Mouse (Mus musculus) kidney, embryonic 16.5 days (tissue): ENCODE results near the gene Prex1. TPM values are rescaled to one million over a fixed set of nuclear protein-coding genes. Genes with fewer than 3 reads are reported as not detected.

Experiments
- ATAC-seq: fragments of 200-750 bp; cut with Nextera tagmentation; 2 replicates; pipeline ENCODE4 v1.8.0; 2017; ENCODE audit warnings: moderate TSS enrichment; ENCODE audit not compliant: low FRiP score, low TSS enrichment
- H3K27ac ChIP-seq: fragments of 300-500 bp; sonication (generic); 2 replicates; pipeline ENCODE4 v1.5.1; 2014; ENCODE audit warnings: low read length
- H3K27me3 ChIP-seq: fragments of 300-500 bp; sonication (generic); 2 replicates; pipeline ENCODE4 v1.6.1; 2014; ENCODE audit warnings: low read length, control low read depth, mixed read lengths; ENCODE audit not compliant: insufficient read depth
- H3K36me3 ChIP-seq: fragments of 300-500 bp; sonication (generic); 2 replicates; pipeline ENCODE4 v1.6.1; 2014; ENCODE audit warnings: low read length, control low read depth, mixed read lengths; ENCODE audit not compliant: insufficient read depth
- H3K4me1 ChIP-seq: fragments of 300-500 bp; sonication (generic); 2 replicates; pipeline ENCODE4 v1.6.1; 2014; ENCODE audit warnings: low read length, control low read depth, mixed read lengths; ENCODE audit not compliant: insufficient read depth
- H3K4me2 ChIP-seq: fragments of 300-500 bp; sonication (generic); replicated peaks from 2 replicates; pipeline ENCODE4 v1.6.1; 2014; ENCODE audit warnings: low read depth, low read length
- H3K4me3 ChIP-seq: fragments of 300-500 bp; sonication (generic); 2 replicates; pipeline ENCODE4 v1.5.1; 2014; ENCODE audit warnings: mild to moderate bottlenecking, low read length
- H3K9ac ChIP-seq: fragments of 300-500 bp; sonication (generic); replicated peaks from 2 replicates; pipeline ENCODE4 v1.6.1; 2014; ENCODE audit warnings: low read length
- H3K9me3 ChIP-seq: fragments of 300-500 bp; sonication (generic); 2 replicates; pipeline ENCODE4 v1.6.1; 2016; ENCODE audit warnings: low read length, control low read depth
- WGBS: fragments of 180-500 bp; shearing (Covaris S2); extraction: QIAGEN DNeasy Blood & Tissue Kit; methylation state at CpG from one replicate; pipeline ENCODE4 v1.1.7; 2014; 5-methylcytosine and 5-hydroxymethylcytosine counted together
- polyA plus RNA-seq: library from polyadenylated mRNA; unstranded; fragments of >200 nt; fragmentation: Nextera tagmentation; extraction: Ambion mirVana; gene quantifications from 2 replicates; pipeline ENCODE4 v1.2.1, GENCODE M21; 2015

The Prex1 gene
- polyA plus RNA-seq, 1 experiment from 2014 or later: 15.7 TPM

DNA sequence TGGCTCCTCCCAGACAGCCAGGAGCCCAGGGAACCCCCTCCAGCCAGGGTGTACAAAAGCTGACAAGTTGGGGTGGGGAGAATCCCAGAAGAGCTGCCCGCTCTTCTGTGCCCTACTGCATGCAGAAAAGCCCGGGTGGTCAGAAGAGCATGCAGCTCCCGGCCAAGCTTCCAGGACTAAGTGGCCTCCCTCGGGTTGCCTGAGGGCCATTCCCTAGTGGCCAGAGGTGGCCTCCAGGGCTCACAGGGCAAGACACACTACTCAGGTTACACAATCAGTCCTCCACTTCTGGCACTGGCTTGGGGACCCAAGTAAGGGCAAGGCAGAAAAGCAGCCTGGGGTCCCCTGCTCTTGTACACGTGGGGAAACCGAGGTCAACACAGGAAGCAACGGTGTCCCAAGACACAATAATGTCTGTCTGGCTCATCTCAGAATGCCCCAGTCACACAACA lies 1.9 kb downstream of the Prex1 start:
- 14% methylated on average over 7 of the region's 7 CpGs for WGBS

DNA sequence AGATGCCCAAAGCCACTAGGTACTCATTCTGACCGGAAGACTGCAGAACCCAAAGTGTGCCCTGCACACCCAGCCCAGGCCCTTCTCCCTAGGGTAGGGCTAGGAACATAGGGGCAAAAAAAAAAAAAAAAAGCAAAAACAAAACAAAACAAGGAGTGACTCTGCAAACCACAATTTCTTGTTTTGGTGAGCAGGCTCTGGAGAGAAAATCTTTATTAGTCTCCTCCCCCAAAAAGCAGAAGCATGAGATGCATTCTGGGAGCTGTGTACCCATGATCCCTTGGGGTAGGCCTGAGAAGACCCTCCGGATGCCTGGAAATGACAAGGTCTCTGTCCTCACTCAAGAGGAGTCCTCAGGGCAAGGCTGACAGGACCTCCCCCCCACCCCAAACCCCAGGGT lies 3.7 kb downstream of the Prex1 start:
- Histone ChIP-seq H3K4me3 (no peak overlapping the region), H3K9me3 (no peaks in the 10 kb centered on the region), H3K36me3 (peaks cover 2% of the 10 kb centered on the region; the same call in 1 of the 2 replicates), H3K9ac (no peak overlapping the region), H3K4me1 (peaks cover 28% of the 10 kb centered on the region), H3K27me3 (no peaks in the 10 kb centered on the region), H3K27ac (no peak overlapping the region), H3K4me2 (no peak overlapping the region)
- WGBS: 93% methylated on average over 2 of the region's 2 CpGs
- no peak for ATAC-seq

More for the DNA sequence above, 1.9 kb downstream of the Prex1 start:
- Histone ChIP-seq H3K9ac (peak overlapping the region; percentile 47), H3K4me1 (peaks cover 28% of the 10 kb centered on the region), H3K9me3 (no peaks in the 10 kb centered on the region), H3K36me3 (no peaks in the 10 kb centered on the region), H3K4me2 (peak overlapping the region; percentile 96), H3K27ac (no peak overlapping the region), H3K27me3 (no peaks in the 10 kb centered on the region), H3K4me3 (peak overlapping the region; percentile 75)
- ATAC-seq: no peak

DNA sequence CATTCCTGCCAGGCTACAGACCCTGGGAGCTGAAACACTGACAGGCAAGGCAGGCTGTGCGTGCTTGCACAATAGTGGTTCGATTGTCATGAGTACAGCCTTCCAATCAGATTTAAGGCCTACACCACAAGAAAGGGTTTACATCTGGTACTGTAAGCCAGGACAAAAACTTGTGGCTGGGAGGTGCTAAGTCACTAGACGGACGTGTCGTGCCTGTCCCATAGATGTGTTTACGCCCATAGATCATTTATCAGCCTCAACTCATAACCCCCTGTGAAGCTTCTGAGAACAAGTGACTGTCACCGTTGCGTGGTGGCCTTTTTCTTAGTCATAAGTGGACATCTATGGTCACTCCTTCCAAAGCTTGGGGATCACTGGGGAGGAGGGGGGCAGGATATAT lies 5.3 kb downstream of the Prex1 start:
- H3K9ac ChIP-seq: no peak overlapping the region
- 83% methylated on average over 8 of the region's 8 CpGs for WGBS
- H3K9me3 ChIP-seq: no peaks in the 10 kb centered on the region
- no peak overlapping the region for H3K4me3 ChIP-seq
- peaks cover 29% of the 10 kb centered on the region for H3K4me1 ChIP-seq
- peaks cover 4% of the 10 kb centered on the region; the same call in 1 of the 2 replicates for H3K36me3 ChIP-seq
- no peak overlapping the region for H3K4me2 ChIP-seq
- H3K27me3 ChIP-seq: no peaks in the 10 kb centered on the region
- ATAC-seq: no peak
- H3K27ac ChIP-seq: no peak overlapping the region

DNA sequence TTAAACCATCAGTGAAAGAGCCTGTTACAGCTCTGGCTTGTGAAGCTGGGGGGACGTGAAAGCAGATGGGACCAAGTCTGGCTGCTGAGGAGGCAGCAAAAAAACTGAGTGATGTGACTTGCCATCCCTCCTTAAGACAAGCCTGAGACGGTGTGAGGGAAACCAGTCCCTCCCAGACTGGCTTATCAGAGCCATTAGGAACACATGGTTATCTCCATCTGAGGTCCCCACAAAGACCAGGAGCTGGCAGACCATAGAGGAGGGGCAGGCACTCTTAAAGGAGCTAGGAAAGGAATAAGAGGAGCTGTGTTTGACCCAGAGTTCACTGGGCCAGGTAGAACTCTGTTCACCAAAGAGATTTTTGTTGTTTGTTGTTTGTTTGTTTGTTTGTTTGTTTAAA lies 7.1 kb downstream of the Prex1 start:
- Histone ChIP-seq H3K9ac (no peak overlapping the region), H3K4me3 (no peak overlapping the region), H3K9me3 (no peaks in the 10 kb centered on the region), H3K27me3 (no peaks in the 10 kb centered on the region), H3K4me2 (no peak overlapping the region), H3K36me3 (peaks cover 4% of the 10 kb centered on the region; the same call in 1 of the 2 replicates), H3K4me1 (peaks cover 12% of the 10 kb centered on the region), H3K27ac (no peak overlapping the region)
- ATAC-seq: no peak
- 58% methylated on average over 2 of the region's 2 CpGs for WGBS

- no peaks in the 10 kb centered on the region for H3K27me3 ChIP-seq
- H3K4me1 ChIP-seq: peaks cover 14% of the 10 kb centered on the region
- no peak overlapping the region for H3K9ac ChIP-seq
- H3K36me3 ChIP-seq: peaks cover 4% of the 10 kb centered on the region; the same call in 1 of the 2 replicates
- H3K4me3 ChIP-seq: no peak overlapping the region
- H3K4me2 ChIP-seq: no peak overlapping the region
- no peaks in the 10 kb centered on the region for H3K9me3 ChIP-seq
- no peak for ATAC-seq
- H3K27ac ChIP-seq: no peak overlapping the region
- 77% methylated on average over 3 of the region's 3 CpGs for whole genome bisulfite sequencing
Observed at GRCm38 (mm10) chr2:166703491-166703890, 10.1 kb downstream of the Prex1 start.

GRCm38 (mm10) chr2:166702113-166702445 lies 11.6 kb downstream of the Prex1 start:
- Histone ChIP-seq H3K4me2 (no peak overlapping the region), H3K9me3 (no peaks in the 10 kb centered on the region), H3K4me3 (no peak overlapping the region), H3K36me3 (peaks cover 4% of the 10 kb centered on the region; the same call in 1 of the 2 replicates), H3K9ac (no peak overlapping the region), H3K27me3 (no peaks in the 10 kb centered on the region), H3K4me1 (peaks cover 11% of the 10 kb centered on the region; the same call in 1 of the 2 replicates), H3K27ac (no peak overlapping the region)
- ATAC-seq: no peak
- 94% methylated on average over 2 of the region's 2 CpGs for WGBS

DNA sequence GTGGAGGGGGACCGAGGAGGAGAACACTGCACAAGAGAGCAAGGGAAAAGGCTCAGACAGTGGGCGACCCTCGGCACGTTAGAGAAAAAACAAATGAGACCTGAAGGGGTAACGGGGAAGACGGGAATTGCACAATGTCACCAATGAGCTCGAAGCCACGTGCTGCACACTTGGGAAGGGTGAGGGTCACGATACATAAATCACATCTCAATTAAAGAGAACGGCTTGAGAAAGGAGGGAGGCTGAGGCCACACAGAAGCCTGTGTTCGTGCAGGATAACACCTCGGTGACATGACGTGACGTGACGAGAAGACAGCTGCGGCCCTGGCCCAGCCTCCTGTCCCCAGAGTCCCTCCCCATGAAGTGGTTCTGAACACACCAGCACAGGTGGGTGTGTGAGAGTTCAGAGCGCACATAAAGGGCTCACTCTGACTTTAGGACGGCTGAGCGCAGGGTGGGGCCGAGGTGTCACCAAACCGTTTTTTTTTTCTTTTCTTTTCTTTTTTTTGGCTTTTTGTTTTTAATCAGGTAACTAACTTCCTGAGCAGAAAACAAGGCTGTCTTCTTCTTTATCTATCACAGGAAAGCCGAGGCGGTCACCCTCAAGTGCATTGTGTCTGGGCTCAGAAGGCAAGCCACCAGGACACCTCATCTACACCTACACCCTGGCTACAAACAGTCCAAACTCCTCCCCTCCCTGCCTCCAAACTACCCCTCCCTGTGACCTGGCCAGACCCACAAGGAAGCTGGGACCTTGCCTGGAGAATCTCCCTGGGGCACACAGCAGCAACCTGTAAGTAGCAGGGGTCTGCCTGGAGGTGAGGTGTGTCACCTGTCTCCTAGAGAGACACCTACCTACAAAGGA lies 12.2 kb downstream of the Prex1 start:
- Histone ChIP-seq H3K4me2 (no peak overlapping the region), H3K4me1 (peaks cover 11% of the 10 kb centered on the region; the same call in 1 of the 2 replicates), H3K27ac (no peak overlapping the region), H3K4me3 (no peak overlapping the region), H3K9me3 (no peaks in the 10 kb centered on the region), H3K36me3 (peaks cover 4% of the 10 kb centered on the region; the same call in 1 of the 2 replicates), H3K27me3 (no peaks in the 10 kb centered on the region), H3K9ac (no peak overlapping the region)
- no peak for ATAC-seq
- WGBS: 34% methylated on average over 23 of the region's 23 CpGs

GRCm38 (mm10) chr2:166700732-166701131 lies 12.9 kb downstream of the Prex1 start:
- WGBS: 63% methylated on average over 13 of the region's 13 CpGs
- peaks cover 4% of the 10 kb centered on the region; the same call in 1 of the 2 replicates for H3K36me3 ChIP-seq
- peaks cover 11% of the 10 kb centered on the region; the same call in 1 of the 2 replicates for H3K4me1 ChIP-seq
- no peaks in the 10 kb centered on the region for H3K27me3 ChIP-seq
- no peak overlapping the region for H3K27ac ChIP-seq
- no peak overlapping the region for H3K9ac ChIP-seq
- no peaks in the 10 kb centered on the region for H3K9me3 ChIP-seq
- H3K4me3 ChIP-seq: no peak overlapping the region
- ATAC-seq: no peak
- H3K4me2 ChIP-seq: no peak overlapping the region

GRCm38 (mm10) chr2:166700116-166700515 lies 13.5 kb downstream of the Prex1 start:
- Histone ChIP-seq H3K4me1 (peaks cover 11% of the 10 kb centered on the region; the same call in 1 of the 2 replicates), H3K4me2 (no peak overlapping the region), H3K4me3 (no peak overlapping the region), H3K27ac (no peak overlapping the region), H3K9ac (no peak overlapping the region), H3K9me3 (no peaks in the 10 kb centered on the region), H3K36me3 (peaks cover 4% of the 10 kb centered on the region; the same call in 1 of the 2 replicates), H3K27me3 (no peaks in the 10 kb centered on the region)
- ATAC-seq: no peak
- WGBS: 53% methylated on average over 8 of the region's 8 CpGs

GRCm38 (mm10) chr2:166699552-166699951 lies 14.1 kb downstream of the Prex1 start:
- H3K27ac ChIP-seq: no peak overlapping the region
- no peak overlapping the region for H3K9ac ChIP-seq
- no peak overlapping the region for H3K4me2 ChIP-seq
- no peak for ATAC-seq
- H3K9me3 ChIP-seq: peaks cover 3% of the 10 kb centered on the region; the same call in 1 of the 2 replicates
- no peak overlapping the region for H3K4me3 ChIP-seq
- 88% methylated on average over 5 of the region's 5 CpGs for WGBS
- H3K4me1 ChIP-seq: peaks cover 11% of the 10 kb centered on the region; the same call in 1 of the 2 replicates
- 0 out of 2 replicates have a peak, but pooled peaks cover under 1% of the 10 kb centered on the region for H3K36me3 ChIP-seq
- no peaks in the 10 kb centered on the region for H3K27me3 ChIP-seq
